Mouse (Mus musculus) kidney, adult 8-10 months (tissue): Measurements from ENCODE around the gene Zfp324.
"Not testable (repeated sequence)": the region's sequence is repeated elsewhere in the genome, so short reads cannot be mapped to it uniquely, and the experiment has no call there.

Experiments
- DNase-seq, 2 experiments: peaks; one replicate each; pipeline ENCODE4 v3.0.0; 2022

Gene Zfp324

DNA sequence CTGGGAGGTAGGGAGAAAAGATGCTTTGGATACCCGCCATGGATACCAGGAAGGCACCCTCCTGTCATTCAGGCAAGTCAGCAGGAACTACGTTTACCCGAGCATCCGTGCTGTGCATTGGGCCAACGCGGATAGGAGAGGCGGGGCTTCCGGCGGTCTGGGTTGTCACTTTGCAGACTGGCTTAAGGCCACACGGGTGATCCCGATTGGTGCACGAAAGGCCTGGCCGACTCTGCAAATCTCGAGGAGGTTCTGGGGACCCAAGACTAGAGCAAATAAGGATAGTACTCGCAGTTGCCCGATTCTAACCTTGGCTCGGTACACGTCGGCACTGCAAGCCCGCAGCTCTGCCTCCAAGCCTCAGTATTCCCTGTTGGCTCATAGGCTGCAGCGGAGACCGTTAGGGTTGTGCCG lies at the start of gene Zfp324:
Zfp324 (plus strand) TSS at position 161 of the 414 bp plus-strand sequence.
- peak; percentile 90 to 92 for DNase-seq

GRCm38 (mm10) chr7:12920495-12920894 lies 45.1 kb upstream of the Zfp324 start:
- not testable (repeated sequence) for DNase-seq

DNA sequence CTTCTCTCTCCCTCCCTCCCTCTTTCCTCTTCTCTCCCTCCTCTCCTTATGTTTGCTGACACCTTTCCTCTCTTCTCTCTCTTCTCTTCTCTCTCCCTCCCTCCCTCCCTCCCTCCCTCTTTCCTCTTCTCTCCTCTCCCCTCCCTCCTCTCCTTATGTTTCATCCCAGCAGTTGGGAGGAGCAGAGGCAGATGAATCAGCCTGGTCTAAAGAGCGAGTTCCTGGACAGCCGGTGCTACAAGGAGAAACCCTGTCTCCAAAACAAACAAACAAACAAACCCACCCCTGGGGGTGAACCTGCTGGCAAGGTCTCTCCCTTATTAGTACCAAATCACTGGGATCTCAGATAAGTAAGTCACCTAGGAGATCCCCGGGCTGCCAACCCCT lies 44.3 kb upstream of the Zfp324 start:
- DNase-seq = no peak

DNA sequence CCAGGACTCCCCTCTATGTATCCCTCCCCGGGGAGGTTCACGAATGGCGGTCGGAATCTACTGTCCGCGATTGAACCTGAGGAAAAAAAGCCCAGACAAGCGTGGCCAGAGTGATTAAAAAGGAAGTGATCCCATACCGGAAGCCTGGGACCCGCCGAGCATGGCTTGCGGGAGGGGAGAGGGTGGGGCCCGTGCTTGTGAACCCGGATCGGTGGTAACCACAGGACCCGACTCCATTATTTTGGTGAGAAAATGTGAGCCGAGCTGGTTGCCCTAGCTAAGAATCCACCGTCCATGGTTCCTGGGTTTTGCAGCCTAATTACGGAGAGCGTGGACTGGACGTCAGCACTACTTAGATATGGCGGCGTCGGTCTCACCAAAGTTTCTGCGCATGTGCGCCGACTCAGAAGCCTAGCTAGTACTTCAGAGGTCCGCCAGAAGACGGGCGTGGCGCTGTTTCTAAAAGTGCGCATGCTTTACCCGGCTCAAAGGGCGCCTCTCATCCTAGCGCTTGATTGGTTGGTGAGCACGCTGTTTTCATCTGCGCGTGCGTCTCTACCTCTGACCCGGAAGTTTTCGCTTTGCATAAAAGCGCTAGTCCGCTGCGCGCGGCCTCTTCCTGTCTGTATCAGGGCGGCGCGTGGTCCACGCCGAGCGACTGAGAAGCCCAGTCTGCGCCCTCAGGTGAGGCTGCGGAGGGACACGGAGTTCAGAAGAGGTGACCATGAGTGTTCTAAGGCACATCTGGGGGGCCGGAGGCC lies 43.8 kb upstream of the Zfp324 start, which contains the start of gene Rps5:
Rps5 (plus strand) TSS at position 586 of the 761 bp plus-strand sequence.
- DNase-seq = peak; percentile 99

GRCm38 (mm10) chr7:12922729-12923128 lies 42.9 kb upstream of the Zfp324 start:
- no peak for DNase-seq

DNA sequence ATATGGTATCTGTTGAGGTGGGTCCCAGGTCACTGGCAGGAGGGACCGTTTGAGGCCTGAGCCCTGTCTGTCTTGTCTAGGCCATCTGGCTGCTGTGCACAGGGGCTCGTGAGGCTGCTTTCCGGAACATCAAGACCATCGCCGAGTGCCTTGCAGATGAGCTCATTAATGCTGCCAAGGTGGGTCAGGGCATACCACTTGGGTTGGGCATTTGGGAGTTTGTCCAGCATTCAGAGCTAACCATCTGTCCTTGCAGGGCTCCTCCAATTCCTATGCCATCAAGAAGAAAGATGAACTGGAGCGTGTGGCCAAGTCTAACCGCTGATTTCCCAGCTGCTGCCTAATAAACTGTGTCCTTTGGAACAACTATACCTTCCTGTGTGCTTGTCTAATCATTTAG lies 39.3 kb upstream of the Zfp324 start:
- DNase-seq = no peak

DNA sequence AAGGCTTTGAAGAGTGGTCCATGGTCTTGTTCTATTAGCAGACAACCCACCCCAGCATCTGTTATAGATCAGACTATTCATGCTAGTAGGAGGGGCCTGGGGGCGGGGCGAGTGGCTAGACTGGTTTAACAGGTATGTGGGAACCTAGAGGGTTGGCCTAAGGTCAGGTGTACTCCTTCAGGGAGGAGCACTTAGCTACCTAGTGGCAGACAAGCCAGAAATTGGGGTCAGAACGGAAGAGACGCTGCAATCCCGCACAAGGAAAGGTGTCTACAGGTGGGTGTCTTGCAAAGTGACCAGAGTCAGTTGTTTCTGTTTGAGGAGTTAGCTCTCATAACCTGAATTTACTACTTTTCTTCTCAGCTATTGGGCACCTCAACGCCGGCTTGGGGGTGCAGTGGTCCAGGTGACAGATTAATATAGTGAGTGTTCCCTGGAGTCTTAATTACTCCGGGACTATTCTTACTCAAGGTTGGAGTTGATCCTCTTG lies 38.4 kb upstream of the Zfp324 start, which contains the start of gene Rnf225:
Rnf225 (plus strand) TSS at position 226 of the 490 bp plus-strand sequence.
- peak; percentile 48 to 49 for DNase-seq

- no peak for DNase-seq
Measured at GRCm38 (mm10) chr7:12927693-12928589, 37.7 kb upstream of the Zfp324 start.

GRCm38 (mm10) chr7:12933615-12934140 lies 32.0 kb upstream of the Zfp324 start:
- DNase-seq = no peak

GRCm38 (mm10) chr7:12934808-12935207 lies 30.8 kb upstream of the Zfp324 start:
- DNase-seq = no peak

DNA sequence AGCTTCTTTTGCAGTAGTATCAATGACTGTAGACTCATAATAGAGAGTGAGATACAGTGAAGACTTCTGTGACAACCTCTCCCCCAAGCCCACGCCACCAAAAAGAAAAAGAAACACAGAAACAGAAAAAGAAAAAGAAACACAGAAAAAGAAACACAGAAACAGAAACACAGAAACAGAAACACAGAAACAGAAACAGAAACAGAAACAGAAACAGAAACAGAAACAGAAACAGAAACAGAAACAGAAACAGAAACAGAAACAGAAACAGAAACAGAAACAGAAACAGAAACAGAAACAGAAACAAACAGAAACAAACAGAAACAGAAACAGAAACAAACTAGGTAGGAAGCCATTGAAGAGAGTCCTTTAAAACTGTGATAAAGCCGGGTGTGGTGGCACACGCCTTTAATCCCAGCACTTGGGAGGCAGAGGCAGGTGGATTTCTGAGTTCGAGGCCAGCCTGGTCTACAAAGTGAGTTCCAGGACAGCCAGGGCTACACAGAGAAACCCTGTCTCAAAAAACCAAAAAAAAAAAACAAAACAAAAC lies 28.3 kb upstream of the Zfp324 start:
- DNase-seq = not testable (repeated sequence)

GRCm38 (mm10) chr7:12940599-12940998 lies 25.0 kb upstream of the Zfp324 start:
- DNase-seq = no peak

GRCm38 (mm10) chr7:12943488-12943887 lies 22.1 kb upstream of the Zfp324 start:
- DNase-seq = no peak

GRCm38 (mm10) chr7:12949032-12949871 lies 16.4 kb upstream of the Zfp324 start:
- peak; percentile 95 to 97 for DNase-seq

- DNase-seq = no peak
Measured at GRCm38 (mm10) chr7:12949872-12950229, 15.8 kb upstream of the Zfp324 start.

GRCm38 (mm10) chr7:12954896-12955295 lies 10.7 kb upstream of the Zfp324 start:
- DNase-seq = no peak

GRCm38 (mm10) chr7:12957511-12957910 lies 8.1 kb upstream of the Zfp324 start:
- DNase-seq = no peak

GRCm38 (mm10) chr7:12958948-12959347 lies 6.7 kb upstream of the Zfp324 start:
- DNase-seq = no peak

DNA sequence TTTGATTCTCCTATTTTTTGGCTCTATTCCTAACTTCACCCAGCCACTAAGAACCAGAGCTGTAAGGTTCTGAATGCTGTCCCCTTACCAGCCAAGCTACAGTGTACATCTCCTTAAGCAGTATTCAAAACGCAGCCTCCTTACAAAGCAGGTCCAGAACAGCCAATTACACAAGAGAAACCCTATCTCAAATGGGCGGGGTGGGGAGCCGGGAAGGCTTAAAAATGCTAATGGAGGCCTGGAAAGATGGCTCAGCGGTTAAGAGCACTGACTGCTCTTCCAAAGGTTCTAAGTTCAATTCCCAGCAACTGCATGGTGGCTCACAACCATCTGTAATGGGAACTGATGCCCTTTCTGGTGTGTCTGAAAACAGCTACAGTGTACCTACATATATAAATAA lies 5.9 kb upstream of the Zfp324 start:
- no peak for DNase-seq

DNA sequence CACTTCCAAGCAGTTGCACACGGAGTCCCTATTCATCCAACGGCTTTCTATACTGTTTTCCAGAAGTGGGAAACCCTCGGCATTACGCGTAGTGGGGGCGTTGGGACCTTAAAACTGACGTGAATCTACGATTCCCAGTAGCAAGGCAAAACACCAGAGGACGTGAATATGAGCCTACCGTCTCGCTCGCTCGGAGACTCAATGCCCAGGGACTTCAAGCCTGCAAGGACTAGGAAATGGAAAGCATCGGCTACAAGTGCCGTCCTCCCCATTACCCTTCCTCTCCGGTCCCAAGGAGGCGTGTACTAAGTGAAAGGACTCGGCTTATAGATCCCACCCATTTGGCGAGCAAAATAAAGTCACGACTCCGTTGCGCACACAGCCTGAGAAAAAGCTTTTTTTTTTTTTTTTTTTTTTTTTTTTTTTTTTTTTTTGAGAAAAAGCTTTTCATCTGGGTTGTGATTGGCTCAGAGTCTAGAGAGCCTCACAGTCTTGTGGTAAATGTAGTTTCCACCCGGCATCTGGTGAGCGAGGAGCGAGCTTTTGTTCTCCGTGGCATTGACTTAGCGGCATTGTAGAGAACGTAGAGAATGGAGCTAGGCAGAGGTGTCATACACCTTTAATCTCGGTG lies 4.0 kb upstream of the Zfp324 start:
- peak; percentile 45 to 49 for DNase-seq

- peak; percentile 57 to 60 for DNase-seq
Measured at GRCm38 (mm10) chr7:12966104-12966845, 637 bp downstream of the Zfp324 start.
